Mouse (Mus musculus): ENCODE results near the gene Fxyd7. TPM values are rescaled to one million over a fixed set of nuclear protein-coding genes. Genes with fewer than 3 reads are reported as not detected.

Gene Fxyd7
- polyA plus RNA-seq, 1 experiment from 2014 or later, result 239 TPM

Small RNA genes within 50 kb of the gene (microRNA-seq; reads per million reads assigned to microRNA genes)
- gene Mir7050, result not detected

Other genes starting within 250 kb of the Fxyd7 start
- gene Ffar2, start 227.7 kb downstream of the Fxyd7 start, polyA plus RNA-seq (2015; fragmentation: Nextera tagmentation; extraction: Ambion mirVana), result 0.32 TPM in 1 of 2 replicates, not detected in the other
- not detected in 2 replicates for gene Ffar3, start 195.3 kb downstream of the Fxyd7 start, polyA plus RNA-seq (2015; fragmentation: Nextera tagmentation; extraction: Ambion mirVana)
- gene Ffar1, start 189.9 kb downstream of the Fxyd7 start, polyA plus RNA-seq (2015; fragmentation: Nextera tagmentation; extraction: Ambion mirVana), result not detected in 2 replicates
- gene Cd22, start 171.1 kb downstream of the Fxyd7 start, polyA plus RNA-seq (2015; fragmentation: Nextera tagmentation; extraction: Ambion mirVana), result 0.43 TPM in 1 of 2 replicates, not detected in the other
- 2.6 and 3.1 TPM in 2 replicates for gene Mag, start 136.6 kb downstream of the Fxyd7 start, polyA plus RNA-seq (2015; fragmentation: Nextera tagmentation; extraction: Ambion mirVana)
- not detected in 2 replicates for gene Hamp2, start 126.8 kb downstream of the Fxyd7 start, polyA plus RNA-seq (2015; fragmentation: Nextera tagmentation; extraction: Ambion mirVana)
- gene Hamp, start 107.4 kb downstream of the Fxyd7 start, polyA plus RNA-seq (2015; fragmentation: Nextera tagmentation; extraction: Ambion mirVana), result not detected in 2 replicates
- gene Usf2, start 94.7 kb downstream of the Fxyd7 start, polyA plus RNA-seq (2015; fragmentation: Nextera tagmentation; extraction: Ambion mirVana), result 34.4 TPM in 2 replicates
- 17.0 and 17.6 TPM in 2 replicates for gene Lsr, start 78.0 kb downstream of the Fxyd7 start, polyA plus RNA-seq (2015; fragmentation: Nextera tagmentation; extraction: Ambion mirVana)
- gene Fam187b, start 77.7 kb downstream of the Fxyd7 start, polyA plus RNA-seq (2015; fragmentation: Nextera tagmentation; extraction: Ambion mirVana), result 0.25 and 0.53 TPM in 2 replicates
- gene Fxyd5, start 9.0 kb downstream of the Fxyd7 start, polyA plus RNA-seq (2015; fragmentation: Nextera tagmentation; extraction: Ambion mirVana), result 15.9 and 19.6 TPM in 2 replicates
- gene Fxyd1, start 5.7 kb upstream of the Fxyd7 start, polyA plus RNA-seq (2015; fragmentation: Nextera tagmentation; extraction: Ambion mirVana), result 28.2 and 33.9 TPM in 2 replicates
- 2.0 and 2.6 TPM in 2 replicates for gene Lgi4, start 7.9 kb upstream of the Fxyd7 start, polyA plus RNA-seq (2015; fragmentation: Nextera tagmentation; extraction: Ambion mirVana)
- 2.2 and 2.5 TPM in 2 replicates for gene Fxyd3, start 25.2 kb upstream of the Fxyd7 start, polyA plus RNA-seq (2015; fragmentation: Nextera tagmentation; extraction: Ambion mirVana)
- gene Hpn, start 63.8 kb upstream of the Fxyd7 start, polyA plus RNA-seq (2015; fragmentation: Nextera tagmentation; extraction: Ambion mirVana), result 0.25 and 0.62 TPM in 2 replicates
- 5.1 and 6.8 TPM in 2 replicates for gene Scn1b, start 75.5 kb upstream of the Fxyd7 start, polyA plus RNA-seq (2015; fragmentation: Nextera tagmentation; extraction: Ambion mirVana)
- gene Gramd1a, start 104.4 kb upstream of the Fxyd7 start, polyA plus RNA-seq (2015; fragmentation: Nextera tagmentation; extraction: Ambion mirVana), result 206 and 212 TPM in 2 replicates
- gene Scgb2b2, start 239.0 kb upstream of the Fxyd7 start, polyA plus RNA-seq (2015; fragmentation: Nextera tagmentation; extraction: Ambion mirVana), result not detected in 2 replicates
- gene Scgb1b2, start 240.4 kb upstream of the Fxyd7 start, polyA plus RNA-seq (2015; fragmentation: Nextera tagmentation; extraction: Ambion mirVana), result not detected in 2 replicates

All from neural tube, embryonic 13.5 days (tissue).